Mouse (Mus musculus): ENCODE measurements around the gene Tmem151a.

- TF ChIP-seq FLI1 (IDR thresholded peaks at IDR 0.05; ENCODE audit: low read length) (no peak), GATA1 (IDR thresholded peaks at IDR 0.05; ENCODE audit: borderline replicate concordance, low read length) (no peak)
Measured at GRCm38 (mm10) chr19:5118384-5118698, 33.0 kb upstream of the Tmem151a start, which contains the start of gene Klc2.
